Mouse (Mus musculus): Measurements from ENCODE around the gene Dnajb12. TPM values are rescaled to one million over a fixed set of nuclear protein-coding genes. Genes with fewer than 3 reads are reported as not detected.

The Dnajb12 gene
- total RNA-seq, 2 experiments from 2014 or later: 52.7 to 53.2 TPM

DNA sequence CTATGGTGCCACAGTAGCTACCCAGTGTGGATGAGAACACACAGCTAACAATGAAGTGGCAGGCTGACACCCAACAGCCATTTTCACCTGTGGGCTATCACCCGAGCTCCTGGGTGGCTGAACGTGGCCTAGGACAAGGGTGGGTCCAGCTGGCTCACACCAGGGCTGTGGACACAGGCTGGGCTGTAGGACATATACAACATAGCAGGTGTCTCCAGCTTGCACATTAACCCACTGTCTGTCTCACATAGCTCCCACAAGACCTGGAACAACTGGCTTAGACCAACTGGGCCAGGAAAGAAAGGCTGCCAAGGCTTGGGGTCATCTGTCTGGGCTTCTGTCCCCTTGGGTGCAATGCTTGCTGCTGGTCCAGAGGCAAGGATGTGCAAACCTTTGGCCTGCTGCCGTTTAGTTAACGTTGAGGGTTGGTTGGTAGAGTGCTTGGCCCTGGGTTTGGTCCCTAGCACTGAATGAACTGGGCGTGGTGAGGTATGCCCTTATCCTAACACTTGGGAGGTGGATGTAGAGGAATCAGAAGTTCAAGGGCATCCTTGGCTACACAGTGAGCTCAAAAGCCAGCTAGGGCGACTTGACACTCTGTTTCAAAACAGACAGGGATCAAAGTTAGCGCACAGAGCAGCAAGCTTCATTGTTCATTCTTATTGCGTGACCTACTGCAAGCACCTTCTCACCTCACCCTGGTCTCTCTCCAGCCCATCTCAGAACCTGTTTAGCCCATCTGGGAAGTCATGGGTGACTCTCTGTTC lies 36.0 kb downstream of the Dnajb12 start:
- DNase-seq (ENCODE audit: low spot score in 2 of 2): no peak

DNA sequence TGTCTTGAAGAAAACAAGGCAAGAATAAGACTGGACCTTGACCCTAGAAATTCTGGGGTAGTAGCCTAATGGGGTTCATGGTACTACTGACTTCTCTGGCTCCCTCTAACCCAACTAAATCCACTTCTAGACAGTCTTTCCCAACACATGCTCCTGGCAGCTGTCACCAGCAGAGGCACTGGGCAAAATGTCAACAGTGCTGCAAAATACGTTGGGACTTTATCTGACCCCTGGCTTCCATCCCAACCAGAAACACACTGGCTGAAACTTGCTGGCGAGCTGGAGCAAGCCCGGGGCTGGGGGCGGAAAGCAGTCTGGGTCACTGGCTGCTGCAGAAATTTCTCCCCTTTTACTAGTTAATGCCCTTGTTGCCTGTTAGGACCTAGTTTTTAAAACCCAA lies 36.8 kb downstream of the Dnajb12 start:
- no peak for DNase-seq (ENCODE audit: low spot score in 2 of 2)

DNA sequence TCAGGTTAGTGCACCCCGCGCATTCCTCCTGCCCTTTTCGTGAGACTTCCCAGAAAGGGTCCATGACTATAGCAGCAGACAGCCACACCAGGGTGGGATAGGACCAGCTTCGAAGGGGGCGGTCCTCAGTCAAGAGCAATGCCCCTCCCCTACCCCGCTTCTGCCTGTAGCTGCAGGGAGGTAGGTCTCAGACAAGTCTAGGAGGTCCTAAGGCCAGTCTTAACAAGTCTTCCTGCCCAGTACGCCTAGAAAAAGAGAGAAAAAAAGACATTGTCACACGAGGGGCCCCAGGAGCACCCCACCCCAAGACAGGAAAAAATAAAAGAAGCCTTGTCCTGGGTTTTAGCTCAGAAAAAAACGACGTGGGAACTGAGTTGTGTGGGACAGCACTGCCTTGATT lies 37.3 kb downstream of the Dnajb12 start:
- no peak for DNase-seq (ENCODE audit: low spot score in 2 of 2)

DNA sequence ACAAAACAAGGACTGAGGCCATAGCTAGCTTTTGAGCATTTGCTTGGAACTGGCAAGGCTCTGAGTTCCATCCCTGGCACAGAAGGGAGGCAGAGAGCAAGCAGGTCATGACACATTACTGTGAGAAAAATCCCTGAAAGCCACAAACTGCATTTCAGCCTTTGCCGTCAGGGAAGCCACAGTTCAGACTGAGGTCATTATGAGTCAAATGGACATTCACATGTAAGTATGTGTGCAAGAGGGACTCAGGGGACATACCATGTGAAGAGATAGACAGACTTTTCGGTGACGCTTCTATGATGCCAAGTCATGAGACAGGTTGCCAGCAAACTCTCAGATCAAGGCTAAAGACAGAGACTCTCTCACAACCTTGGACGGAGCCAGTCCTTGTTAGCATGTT lies 38.8 kb downstream of the Dnajb12 start:
- no peak for DNase-seq (ENCODE audit: low spot score in 2 of 2)

DNA sequence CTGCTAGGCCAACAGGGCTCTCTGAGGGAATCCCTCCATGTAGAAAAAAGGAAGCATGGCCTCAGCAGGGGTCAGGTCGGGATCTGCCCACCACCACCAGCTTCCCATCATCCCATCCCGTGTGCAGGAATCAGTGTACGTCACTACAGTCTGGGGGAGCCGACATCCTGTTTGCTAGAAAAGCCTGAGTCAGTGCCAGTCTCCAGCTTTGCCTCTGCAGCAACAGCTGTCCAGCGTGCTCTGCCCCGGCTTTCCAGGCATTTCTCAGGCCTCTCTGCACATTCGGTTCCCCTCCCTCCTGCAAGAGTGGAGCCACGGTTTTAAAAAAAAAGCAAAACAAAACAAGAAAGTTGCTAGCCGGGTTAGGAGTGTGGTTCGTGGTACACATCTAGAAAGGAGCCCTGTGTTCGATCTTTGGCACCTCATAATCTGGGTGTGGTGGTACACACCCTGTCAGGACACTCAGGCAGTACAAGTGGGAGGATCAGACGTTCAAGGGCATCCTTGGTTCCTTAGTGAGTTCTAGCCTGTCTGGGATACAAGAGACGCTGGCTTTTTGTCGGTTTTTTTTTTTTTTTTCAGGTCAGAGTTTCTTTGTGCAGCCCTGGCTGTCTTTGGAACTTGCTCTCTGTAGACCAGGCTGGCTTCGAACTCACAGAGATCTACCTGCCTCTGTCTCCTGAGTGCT lies 40.3 kb downstream of the Dnajb12 start:
- no peak for DNase-seq (ENCODE audit: low spot score in 2 of 2)

DNA sequence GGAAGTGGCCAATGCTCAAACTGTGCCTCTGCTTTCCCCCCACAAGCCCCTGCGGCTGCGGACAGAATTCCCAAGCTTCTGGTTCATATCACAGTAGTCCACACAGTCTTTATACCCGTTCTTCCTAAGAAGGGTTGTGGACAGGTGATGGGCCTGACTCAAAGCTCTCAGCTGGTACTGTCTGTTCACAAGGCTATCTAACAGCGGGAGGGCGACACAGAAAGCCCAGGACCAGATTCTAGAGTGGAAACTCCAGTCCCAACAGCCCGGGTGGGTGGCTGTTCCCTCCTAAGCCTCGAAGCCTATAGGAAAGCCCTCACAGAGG lies 41.1 kb downstream of the Dnajb12 start:
- DNase-seq (ENCODE audit: low spot score in 2 of 2): no peak

DNA sequence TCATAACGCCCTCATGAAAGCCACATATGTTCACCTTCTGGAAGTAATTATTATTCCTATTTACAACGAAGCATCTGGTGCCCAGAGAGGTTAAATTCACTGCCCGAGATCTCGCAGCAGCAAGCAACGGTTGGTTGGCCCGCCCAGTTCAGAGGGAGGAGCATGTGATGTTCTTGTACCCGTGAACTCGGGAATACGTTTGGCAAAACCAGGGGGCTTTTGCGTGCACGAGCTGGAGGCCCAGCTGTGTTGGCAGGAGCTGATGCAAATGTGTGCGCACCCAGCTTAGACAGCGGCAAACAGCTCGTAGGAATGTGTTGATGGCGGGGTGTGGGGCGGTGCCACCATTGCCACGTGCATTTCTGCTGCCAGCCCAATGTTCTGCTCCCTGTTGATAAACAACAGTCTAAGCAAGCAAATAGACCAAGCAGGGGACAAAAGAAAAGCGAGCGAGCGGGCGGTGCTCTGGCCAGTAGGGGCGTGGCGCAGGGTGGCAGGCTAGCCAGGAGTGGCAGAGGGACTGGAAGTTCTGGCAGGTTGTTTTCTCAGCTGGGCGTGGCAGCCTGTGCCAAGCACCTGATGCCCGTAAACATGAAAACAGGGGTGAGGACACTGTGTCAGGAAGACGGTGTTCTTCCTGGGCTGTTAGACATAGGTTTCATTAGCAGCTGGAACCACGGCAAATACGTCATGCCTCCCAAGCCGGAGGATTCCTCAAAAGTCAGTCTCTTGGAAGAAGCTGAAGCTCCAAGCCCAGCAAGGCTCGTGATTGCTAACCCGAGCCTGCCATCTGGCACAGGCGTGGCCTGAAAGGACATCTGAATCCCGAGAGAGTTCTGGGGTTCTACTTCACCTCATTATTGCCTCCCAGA lies 41.7 kb downstream of the Dnajb12 start:
- peak; percentile 54 to 81 for DNase-seq (ENCODE audit: low spot score in 2 of 2)

DNA sequence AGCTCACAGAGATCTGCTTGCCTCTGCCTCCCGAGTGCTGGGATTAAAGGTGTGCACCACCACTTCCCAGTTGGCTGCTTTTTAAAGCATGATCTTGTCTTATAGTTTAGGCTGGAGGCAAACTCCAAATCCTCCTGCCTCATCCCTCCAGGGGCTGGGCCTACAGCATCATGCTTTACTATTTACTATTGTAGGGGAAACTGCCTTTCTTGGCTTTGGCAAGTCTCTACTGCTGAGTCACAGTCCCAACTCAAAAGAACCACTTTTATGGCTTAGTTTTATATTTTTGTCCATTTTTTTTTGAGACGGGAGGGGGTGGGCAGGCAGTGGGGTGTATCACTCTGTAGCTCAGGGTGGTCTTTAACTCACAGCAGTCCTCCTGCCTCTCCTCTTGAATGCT lies 44.1 kb downstream of the Dnajb12 start:
- no peak for DNase-seq (ENCODE audit: low spot score in 2 of 2)

DNA sequence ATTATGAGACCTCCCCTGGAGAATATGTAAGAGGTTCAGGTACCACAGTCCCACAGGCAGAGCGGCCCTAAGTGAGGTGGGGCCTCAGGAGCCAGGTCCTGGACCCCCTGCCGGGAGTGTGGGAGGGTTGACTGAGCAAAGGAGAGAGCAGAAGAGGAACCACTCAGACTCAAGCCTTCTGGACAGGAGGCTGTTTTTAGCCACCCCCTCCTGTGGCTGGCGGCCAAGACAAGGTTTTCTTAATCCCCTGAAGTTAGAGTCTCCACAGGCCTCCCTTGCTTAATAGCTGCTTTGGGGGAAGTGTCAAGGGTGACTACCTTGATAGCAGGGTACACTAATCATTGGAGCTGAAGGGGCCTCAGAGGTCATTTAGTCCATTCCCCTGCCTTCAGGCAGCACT lies 44.9 kb downstream of the Dnajb12 start:
- no peak for DNase-seq (ENCODE audit: low spot score in 2 of 2)

DNA sequence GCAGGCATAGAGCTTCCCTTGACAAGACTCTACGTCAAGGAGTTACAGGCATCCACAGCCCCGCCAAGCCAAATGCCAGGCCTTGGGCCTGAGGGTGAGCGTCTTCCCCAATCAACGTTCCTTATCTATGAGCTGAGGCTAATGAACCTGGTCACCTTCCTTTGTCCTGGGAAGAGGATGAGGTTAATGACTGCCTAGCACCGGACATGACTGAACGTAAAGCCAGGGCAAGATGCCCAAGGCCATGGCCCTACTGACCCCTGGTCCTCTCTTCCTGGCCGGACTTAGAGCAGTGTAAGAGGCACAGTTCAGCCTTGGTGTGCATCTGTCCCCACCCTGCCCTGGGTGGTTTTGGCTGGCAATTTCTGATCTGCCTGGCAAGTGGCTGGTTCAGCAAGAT lies 49.8 kb downstream of the Dnajb12 start:
- no peak for DNase-seq (ENCODE audit: low spot score in 2 of 2)

DNA sequence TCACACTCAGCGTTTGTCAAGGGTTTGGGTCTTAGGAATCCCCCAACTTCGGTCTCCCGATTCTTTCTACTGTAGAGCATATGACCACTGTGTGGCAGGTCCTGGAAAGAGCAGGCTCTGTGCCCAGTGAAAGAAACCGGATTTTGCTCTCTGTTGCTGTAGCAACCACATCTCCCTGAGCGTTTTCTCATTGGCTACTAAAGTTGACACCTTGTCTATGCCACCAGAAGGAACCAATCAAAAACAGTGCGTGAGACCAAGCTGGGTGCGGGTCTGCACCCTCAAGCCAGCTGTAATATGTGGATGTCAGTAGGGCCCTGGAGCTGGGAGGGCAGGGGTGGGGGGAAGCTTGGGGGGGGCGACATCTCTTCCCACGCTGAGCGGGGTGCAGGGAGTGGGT lies 51.6 kb downstream of the Dnajb12 start:
- DNase-seq (ENCODE audit: low spot score in 2 of 2): peak in 1 of 2 experiments; percentile 60

DNA sequence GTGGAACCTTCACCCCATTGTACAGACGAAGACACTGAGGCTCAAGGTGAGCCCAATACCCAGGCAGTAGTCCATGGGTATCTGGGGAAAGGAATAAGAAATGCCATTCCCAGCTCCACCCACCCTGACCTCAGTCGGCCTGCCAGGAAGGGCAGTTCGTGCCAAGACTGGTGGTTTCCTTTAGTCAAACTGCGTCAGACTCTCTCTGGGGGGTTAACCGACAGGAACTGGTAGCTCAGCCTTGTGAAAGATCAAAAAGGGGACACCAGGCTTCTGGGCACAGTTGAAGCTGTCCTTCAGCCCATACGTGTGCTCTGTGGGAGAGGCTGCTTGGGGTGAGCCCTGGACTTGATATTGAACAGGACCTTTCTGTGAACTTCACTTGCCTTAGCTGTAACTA lies 53.2 kb downstream of the Dnajb12 start:
- no peak for DNase-seq (ENCODE audit: low spot score in 2 of 2)

DNA sequence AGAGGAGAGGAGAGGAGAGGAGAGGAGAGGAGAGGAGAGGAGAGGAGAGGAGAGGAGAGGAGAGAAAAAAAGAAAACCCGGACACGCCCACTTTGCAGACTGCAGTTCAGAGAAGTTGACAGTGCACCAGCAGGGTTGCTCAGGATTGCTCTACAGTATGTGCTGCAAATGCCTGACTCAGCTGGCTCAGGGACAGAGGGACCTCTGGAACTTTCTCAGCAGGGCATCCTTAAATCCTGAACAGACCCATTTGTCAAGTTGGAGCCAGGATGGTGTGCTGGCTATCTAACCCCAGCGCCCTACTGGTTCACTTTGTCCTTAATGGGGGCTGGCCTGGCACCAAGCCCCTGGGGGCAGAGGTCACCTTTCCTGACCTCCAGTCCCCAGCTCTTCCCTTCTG lies 54.7 kb downstream of the Dnajb12 start:
- DNase-seq (ENCODE audit: low spot score in 2 of 2): no peak

DNA sequence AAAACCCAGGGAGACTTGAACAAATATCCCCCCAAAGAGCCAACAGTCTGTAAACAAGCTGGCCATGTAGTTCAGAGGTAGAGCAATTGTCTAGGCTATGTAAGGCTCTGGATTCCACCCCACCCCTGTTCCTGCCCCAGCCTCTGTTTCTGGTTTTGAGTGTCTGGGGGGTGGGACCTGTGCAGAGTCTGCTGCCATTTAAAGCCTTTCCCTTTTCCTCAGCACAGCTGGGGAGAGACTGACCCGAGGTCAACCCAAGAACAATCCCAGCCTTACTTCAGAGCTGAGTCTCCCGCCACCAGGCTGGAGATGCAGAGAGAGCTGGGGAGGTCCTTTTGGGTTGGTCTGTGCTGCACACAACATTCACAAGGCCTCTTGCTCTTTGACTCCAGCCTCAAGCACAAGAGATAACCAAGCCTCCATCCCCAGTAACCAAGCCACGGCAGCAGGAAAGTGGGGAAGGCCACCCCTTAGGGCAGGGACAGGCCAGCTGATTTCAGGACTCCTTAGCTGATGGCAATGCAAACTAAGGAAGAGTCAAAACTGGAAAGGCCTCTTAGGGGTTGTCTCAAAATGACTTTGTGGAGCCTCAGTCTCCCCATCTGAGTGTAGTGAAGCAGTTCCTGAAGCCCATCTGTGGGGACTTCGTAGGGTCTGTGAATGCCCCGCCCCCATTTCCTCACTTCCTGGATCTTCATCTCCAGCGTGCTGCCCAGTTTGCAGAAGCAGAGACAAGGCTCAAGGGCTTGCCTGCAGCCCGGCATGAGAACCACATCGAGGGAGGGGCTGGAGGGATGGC lies 56.9 kb downstream of the Dnajb12 start:
- DNase-seq (ENCODE audit: low spot score in 2 of 2): no peak

DNA sequence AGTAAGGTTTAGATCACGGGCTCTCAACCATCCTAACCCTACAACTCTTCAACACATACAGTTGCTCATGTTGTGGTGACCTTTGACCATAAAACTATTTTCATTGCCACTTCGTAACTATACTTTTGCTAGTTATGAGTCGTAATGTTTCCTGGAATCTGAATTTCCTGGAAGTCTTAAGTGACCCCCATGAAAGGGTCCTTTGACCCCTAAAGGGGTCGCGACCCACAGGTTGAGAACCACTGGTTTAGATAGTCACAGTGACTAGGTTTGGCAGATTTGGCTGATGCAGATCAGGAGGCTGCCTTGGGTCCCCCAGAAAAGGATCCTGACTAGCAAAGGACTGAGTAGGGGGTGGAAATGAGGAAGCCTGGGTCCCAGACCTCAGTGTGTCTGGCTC lies 59.3 kb downstream of the Dnajb12 start:
- DNase-seq (ENCODE audit: low spot score in 2 of 2): no peak

DNA sequence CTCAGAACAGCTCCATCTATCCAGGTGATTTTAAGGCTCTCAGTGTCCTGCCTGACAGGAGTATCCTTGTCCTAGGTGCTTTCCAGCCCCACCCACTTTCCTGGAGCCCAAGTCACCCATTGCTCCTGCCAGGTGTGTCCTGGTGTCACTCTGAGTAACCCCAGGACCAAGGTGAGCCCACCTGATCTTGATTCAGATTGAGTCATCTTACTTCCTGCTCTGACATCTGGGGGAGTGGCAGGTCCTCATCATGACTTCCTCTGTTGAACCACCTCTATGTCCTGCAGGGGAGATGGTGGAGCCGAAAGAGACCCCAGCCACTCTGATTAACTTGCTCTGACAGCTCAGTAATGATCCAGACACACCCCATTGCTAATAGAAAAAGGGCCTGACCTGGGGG lies 59.7 kb downstream of the Dnajb12 start:
- DNase-seq (ENCODE audit: low spot score in 2 of 2): no peak

DNA sequence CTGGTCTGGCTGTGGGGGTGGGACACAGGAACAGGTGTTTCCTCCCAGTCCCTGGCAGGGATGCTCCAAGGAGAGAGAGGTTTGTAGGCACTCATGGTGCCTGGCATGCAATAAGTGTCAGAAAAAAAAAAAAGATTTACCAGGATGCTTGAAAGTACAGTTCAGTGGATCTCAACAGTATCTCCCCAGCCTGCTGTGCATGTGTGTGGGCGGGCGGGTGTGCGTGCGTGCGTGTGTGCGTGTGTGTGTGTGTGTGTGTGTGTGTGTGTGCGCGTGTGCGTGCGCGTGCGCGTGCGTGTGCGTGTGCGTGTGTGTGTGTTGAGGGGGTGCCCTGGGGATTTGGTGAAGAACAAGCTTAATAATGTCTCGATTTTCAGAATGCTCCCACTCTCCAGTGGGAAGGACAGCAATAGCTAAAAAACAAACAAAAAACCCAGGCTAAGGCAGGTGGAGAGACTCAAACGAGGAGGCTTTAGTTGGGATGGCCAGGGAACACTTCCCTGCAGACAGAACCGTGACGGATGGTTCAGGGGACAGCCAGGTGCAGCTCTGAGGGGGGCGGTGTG lies 63.0 kb downstream of the Dnajb12 start:
- DNase-seq (ENCODE audit: low spot score in 2 of 2): peak in 1 of 2 experiments; percentile 61

DNA sequence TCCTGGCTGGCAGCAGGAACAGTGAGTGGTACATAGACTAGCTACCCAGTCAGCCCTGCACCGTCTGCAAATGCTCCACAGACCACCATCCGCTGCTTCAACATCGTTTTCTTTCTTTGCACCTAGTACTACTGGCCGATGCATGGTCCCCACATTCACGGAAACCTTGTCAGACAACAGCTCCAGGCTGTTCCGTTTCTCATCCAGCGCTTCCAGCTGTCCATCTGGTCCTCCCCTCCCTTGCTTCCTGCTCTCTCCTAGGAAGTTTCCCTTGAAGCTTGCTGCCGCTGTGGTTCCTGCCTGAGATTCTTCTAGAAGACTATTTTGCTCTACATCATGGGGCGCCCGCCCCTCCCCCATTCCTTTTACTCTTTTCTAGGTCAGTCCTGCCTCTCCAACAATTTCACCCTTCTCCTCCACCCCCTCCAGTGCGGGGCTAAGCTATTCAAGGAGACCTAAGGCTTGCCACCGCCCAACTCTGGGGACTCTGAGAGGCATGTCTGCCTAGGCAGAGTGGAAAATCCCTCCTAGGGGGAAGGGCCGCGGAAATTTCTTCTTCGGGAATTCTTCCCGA lies 63.6 kb downstream of the Dnajb12 start:
- DNase-seq (ENCODE audit: low spot score in 2 of 2): peak; percentile 40 to 80

DNA sequence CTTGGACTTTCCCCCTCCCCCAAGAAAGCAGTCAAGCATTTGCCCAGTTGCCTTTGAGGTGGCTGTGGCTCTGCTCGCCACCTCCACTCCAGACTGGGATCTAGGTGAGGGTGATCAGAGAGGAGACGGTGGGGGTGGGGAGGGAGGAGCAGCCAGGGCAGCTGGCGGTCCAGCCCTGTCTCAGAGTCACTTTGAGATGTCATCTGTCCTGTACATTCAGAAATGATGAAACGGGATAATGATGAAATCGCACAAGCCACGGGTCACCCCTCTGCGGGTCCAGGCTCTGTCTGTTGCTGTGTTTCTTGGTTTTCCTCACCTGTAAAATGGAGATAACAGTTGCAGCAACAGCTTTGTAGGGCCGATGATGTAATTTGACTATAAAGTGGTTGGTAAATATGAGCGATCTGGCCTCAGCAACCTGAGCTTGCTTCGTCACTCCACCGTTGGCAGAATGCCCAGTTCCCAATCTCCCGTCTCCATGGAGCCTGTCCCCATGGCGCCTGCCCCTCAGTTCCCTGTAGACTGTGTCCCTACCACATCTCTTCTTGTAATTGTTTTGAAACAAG lies 64.1 kb downstream of the Dnajb12 start:
- peak; percentile 83 to 93 for DNase-seq (ENCODE audit: low spot score in 2 of 2)

DNA sequence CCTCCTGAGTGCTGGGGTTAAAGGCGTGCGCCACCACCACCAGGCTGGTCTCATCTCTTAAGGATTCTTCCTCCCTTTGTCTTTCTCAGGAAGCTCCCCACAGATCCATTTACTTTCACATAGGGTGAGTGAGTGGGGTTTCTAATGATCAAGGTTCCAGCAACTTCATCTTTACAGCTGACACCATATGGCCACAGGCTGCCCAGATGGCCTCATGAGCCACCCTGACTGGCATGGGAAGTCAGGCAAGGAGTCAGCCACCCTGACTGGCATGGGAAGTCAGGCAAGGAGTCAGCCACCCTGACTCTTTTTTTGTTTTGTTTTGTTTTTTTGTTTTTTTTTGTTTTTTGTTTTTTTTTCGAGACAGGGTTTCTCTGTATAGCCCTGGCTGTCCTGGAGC lies 66.1 kb downstream of the Dnajb12 start:
- DNase-seq (ENCODE audit: low spot score in 2 of 2): no peak

All from layer of hippocampus, adult 18-20 months (tissue).